Mouse (Mus musculus) ES-Bruce4 (cell line): ENCODE measurements around the gene Slc22a2. TPM values are rescaled to one million over a fixed set of nuclear protein-coding genes. Genes with fewer than 3 reads are reported as not detected.
"Not testable (repeated sequence)": the region's sequence is repeated elsewhere in the genome, so short reads cannot be mapped to it uniquely, and the experiment has no call there.

Experiments used
- H3K27ac ChIP-seq: 2 replicates; pipeline ENCODE4 v1.5.1; 2012; ENCODE audit warnings: low read length, inconsistent platforms; ENCODE audit not compliant: insufficient read depth
- H3K27me3 ChIP-seq: 2 replicates; pipeline ENCODE4 v1.6.1; 2012; ENCODE audit warnings: mild to moderate bottlenecking, low read length, inconsistent platforms; ENCODE audit not compliant: control insufficient read depth, poor library complexity, insufficient read depth, severe bottlenecking
- H3K36me3 ChIP-seq: 2 replicates; pipeline ENCODE4 v1.6.1; 2012; ENCODE audit warnings: inconsistent platforms, mild to moderate bottlenecking, low read length, moderate library complexity; ENCODE audit not compliant: control insufficient read depth, poor library complexity, insufficient read depth, severe bottlenecking
- H3K4me1 ChIP-seq: one replicate; pipeline ENCODE4 v1.8.1; 2011; ENCODE audit warnings: low read length; ENCODE audit not compliant: control insufficient read depth, insufficient read depth
- H3K4me3 ChIP-seq: 2 replicates; pipeline ENCODE4 v1.5.1; 2011; ENCODE audit warnings: low read depth, mild to moderate bottlenecking, low read length
- H3K9ac ChIP-seq: 2 replicates; pipeline ENCODE4 v1.6.1; 2012; ENCODE audit warnings: low read depth, mild to moderate bottlenecking, inconsistent platforms; ENCODE audit not compliant: poor library complexity, severe bottlenecking
- H3K9me3 ChIP-seq: replicated peaks from 2 replicates; pipeline ENCODE4 v1.6.1; 2012; ENCODE audit warnings: mild to moderate bottlenecking, low read length, inconsistent platforms; ENCODE audit not compliant: control insufficient read depth, poor library complexity, insufficient read depth, severe bottlenecking
- CTCF ChIP-seq: IDR thresholded peaks from one replicate; pipeline ENCODE4 v1.8.1; 2011; ENCODE audit warnings: low read depth, low read length
- EP300 ChIP-seq: IDR thresholded peaks from 2 replicates; pipeline ENCODE4 v1.6.1; 2011; ENCODE audit warnings: low read depth, low read length; ENCODE audit not compliant: insufficient read depth
- POLR2A ChIP-seq: IDR thresholded peaks from one replicate; pipeline ENCODE4 v1.8.1; 2011; ENCODE audit warnings: low read length; ENCODE audit not compliant: insufficient read depth
- polyA plus RNA-seq: library from polyadenylated mRNA; stranded (reverse); fragments of >200 nt; gene quantifications from 2 replicates; pipeline ENCODE4 v1.2.4, GENCODE M21; 2011; ENCODE audit warnings: low read depth; ENCODE audit not compliant: missing spikeins, insufficient read depth, insufficient read length

Slc22a2 gene
- polyA plus RNA-seq, 1 experiment: not detected

DNA sequence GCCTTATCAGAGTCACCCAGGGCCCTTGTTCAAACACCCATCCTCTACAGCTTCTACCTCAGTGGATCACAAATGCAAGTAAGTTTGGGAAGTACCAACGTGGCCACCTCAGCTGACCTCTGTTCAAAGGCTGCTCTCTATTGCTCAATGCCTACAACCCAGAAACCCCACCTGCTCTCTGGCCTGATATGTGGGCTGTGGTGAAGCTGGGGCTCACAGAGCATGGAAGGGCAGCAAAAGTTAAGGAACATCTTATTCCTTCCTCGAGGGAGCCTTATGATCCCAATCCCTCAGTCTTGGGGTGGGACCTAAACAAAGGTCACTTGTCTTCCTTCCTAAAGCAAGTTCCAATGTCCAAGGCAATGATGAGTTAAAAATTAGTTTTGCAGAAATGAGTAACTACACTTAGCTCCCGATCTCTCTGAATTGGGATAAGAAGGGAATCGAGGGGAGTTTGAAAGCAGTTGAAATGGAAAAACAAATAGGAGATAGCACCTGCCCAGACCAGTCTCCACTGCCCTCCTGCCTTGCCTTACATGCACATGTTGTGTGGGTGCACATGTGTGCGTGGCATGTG lies 87.2 kb downstream of the Slc22a2 start:
- H3K27ac ChIP-seq: no peak overlapping the region
- H3K4me3 ChIP-seq: no peak overlapping the region
- H3K9ac ChIP-seq: no peak overlapping the region
- no peaks in the 10 kb centered on the region for H3K27me3 ChIP-seq
- H3K9me3 ChIP-seq: no peaks in the 10 kb centered on the region
- H3K36me3 ChIP-seq: no peaks in the 10 kb centered on the region
- TF ChIP-seq EP300: no peak
- TF ChIP-seq POLR2A: no peak
- no peak for TF ChIP-seq CTCF
- no peaks in the 10 kb centered on the region for H3K4me1 ChIP-seq

- Histone ChIP-seq H3K9ac (no peak overlapping the region), H3K27me3 (no peaks in the 10 kb centered on the region), H3K36me3 (no peaks in the 10 kb centered on the region), H3K9me3 (no peaks in the 10 kb centered on the region), H3K27ac (no peak overlapping the region), H3K4me3 (no peak overlapping the region), H3K4me1 (no peaks in the 10 kb centered on the region)
- TF ChIP-seq EP300: no peak
- no peak for TF ChIP-seq CTCF
- no peak for TF ChIP-seq POLR2A
These were observed 88.4 kb downstream of the Slc22a2 start for GRCm38 (mm10) chr17:12672285-12672790.

DNA sequence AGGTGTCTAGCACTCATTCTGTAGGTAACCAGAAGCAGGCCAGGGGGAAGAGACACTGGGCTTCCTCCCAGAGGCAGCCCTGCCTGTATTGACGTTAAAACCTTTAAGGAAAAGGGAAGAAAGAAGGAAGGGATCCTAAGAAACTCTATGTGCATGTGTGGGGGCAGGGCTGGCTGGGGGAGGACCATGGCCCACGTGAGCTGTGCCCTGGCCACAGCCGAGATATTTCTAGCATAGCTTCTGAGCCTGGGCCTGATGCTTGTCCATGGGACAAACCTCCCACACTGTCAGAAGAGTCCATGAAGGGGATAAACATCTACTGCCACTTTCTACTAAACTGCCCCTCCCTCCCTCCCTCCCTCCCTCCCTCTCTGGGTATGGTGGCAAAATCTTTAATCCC lies 89.9 kb downstream of the Slc22a2 start:
- Histone ChIP-seq H3K27me3 (no peaks in the 10 kb centered on the region), H3K9me3 (no peaks in the 10 kb centered on the region), H3K4me3 (no peak overlapping the region), H3K36me3 (no peaks in the 10 kb centered on the region), H3K9ac (no peak overlapping the region), H3K4me1 (no peaks in the 10 kb centered on the region), H3K27ac (no peak overlapping the region)
- no peak for TF ChIP-seq POLR2A
- TF ChIP-seq CTCF: no peak
- no peak for TF ChIP-seq EP300

DNA sequence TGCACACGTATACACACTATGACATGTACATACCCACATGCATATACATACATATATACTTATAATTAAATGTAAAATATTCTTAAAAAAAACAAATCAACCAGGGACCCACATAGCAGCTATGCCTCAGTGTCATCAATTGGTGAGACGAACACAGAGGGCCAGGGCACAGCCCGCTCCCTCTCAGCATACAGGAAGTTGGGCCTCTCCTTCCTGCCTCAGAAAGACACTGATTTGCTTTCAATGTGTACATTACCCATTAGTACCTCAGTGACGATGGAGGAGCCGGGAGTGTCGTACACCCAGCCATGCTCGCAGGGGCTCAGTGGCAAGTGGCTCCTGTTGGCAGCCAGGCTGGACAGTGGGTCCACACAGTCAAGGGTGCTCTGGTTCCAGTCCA lies 91.0 kb downstream of the Slc22a2 start:
- H3K9ac ChIP-seq: not testable (repeated sequence)

DNA sequence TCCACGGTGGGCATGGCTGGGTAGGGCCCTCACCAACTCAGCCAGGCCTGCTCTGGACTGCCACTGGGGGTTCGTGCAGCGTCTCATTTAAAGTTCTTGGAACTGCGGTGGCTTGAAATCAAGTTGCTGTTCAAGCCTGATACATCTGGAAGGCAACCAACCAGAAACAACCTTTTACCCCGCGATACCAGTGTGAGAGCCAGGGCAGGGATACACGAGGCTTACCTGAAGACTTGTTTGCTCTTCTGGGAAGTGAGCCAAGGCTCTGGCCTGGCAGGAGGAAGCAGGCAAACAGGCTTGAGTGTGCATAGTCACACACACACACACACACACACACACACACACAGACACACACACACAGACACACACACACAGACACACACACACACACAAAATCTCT lies 91.7 kb downstream of the Slc22a2 start, which contains the start of gene Slc22a1:
Slc22a1 (minus strand) TSS at position 184 of the 400 bp plus-strand sequence.
- TF ChIP-seq POLR2A (no peak), EP300 (no peak), CTCF (no peak)
- Histone ChIP-seq H3K4me3 (no peak within 1 kb of the TSS), H3K27me3 (no peaks in the 10 kb centered on the region), H3K4me1 (no peaks in the 10 kb centered on the region), H3K9ac (no peak within 1 kb of the TSS), H3K9me3 (no peaks in the 10 kb centered on the region), H3K36me3 (no peaks in the 10 kb centered on the region), H3K27ac (no peak within 1 kb of the TSS)

More for the DNA sequence above, 91.0 kb downstream of the Slc22a2 start:
- H3K4me3 ChIP-seq, H3K4me1 ChIP-seq, H3K36me3 ChIP-seq, H3K27ac ChIP-seq, H3K27me3 ChIP-seq, H3K9me3 ChIP-seq: not testable (repeated sequence)

DNA sequence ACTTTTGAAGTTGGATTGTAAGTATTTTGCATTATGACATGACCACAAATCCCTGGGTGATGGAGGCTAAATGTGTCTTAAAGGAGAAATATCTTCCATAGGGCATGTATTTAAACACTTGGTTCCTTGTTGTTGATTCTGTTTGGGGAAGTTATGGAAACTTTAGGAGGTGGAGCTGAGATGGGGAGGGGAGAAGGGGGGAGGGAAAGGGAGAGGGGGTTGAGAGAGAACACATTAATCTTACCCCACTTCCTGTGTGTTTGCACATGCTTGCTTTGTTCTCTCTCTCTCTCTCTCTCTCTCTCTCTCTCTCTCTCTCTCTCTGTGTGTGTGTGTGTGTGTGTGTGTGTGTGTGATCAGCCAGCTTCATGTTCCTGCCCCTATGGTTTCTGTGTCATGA lies 93.2 kb downstream of the Slc22a2 start:
- Histone ChIP-seq H3K4me3 (no peak overlapping the region), H3K9me3 (no peaks in the 10 kb centered on the region), H3K27ac (no peak overlapping the region), H3K27me3 (no peaks in the 10 kb centered on the region), H3K4me1 (no peaks in the 10 kb centered on the region), H3K9ac (no peak overlapping the region), H3K36me3 (no peaks in the 10 kb centered on the region)
- TF ChIP-seq EP300 (no peak), CTCF (no peak), POLR2A (no peak)

Other genes with a start within 250 kb of the Slc22a2 start
- not detected in 2 replicates for gene Plg, start 205.5 kb upstream of the Slc22a2 start, polyA plus RNA-seq
- gene Slc22a3, start 76.4 kb upstream of the Slc22a2 start, polyA plus RNA-seq: 0.38 and 0.63 TPM in 2 replicates
- gene Slc22a1, start 91.7 kb downstream of the Slc22a2 start, polyA plus RNA-seq: not detected in 2 replicates
- gene Igf2r, start 185.5 kb downstream of the Slc22a2 start, polyA plus RNA-seq: 61.4 and 64.3 TPM in 2 replicates